Mouse (Mus musculus): ENCODE measurements around the gene Polr3h. TPM values are rescaled to one million over a fixed set of nuclear protein-coding genes. Genes with fewer than 3 reads are reported as not detected.
A peak's percentile ranks its signal among the peaks of the same experiment; 100 is the strongest.

The Polr3h gene
- total and polyA plus RNA-seq, 3 experiments = 8.4 to 36.8 (median 25.0) TPM

- no peak for TF ChIP-seq CTCF (IDR thresholded peaks at IDR 0.05; ENCODE audit: low read depth, low read length)
- TF ChIP-seq TAL1 (conservative IDR thresholded peaks at IDR 0.05; ENCODE audit: low read depth, low read length) = no peak
- TF ChIP-seq POLR2AphosphoS5 (IDR thresholded peaks at IDR 0.05; ENCODE audit: insufficient replicate concordance, low read depth, low read length) = no peak
- no peak for TF ChIP-seq GATA2 (IDR thresholded peaks at IDR 0.05; ENCODE audit: borderline replicate concordance, low read depth, low read length)
- TF ChIP-seq GATA1 (IDR thresholded peaks at IDR 0.05; ENCODE audit: borderline replicate concordance, low read length) = no peak
- Histone ChIP-seq H3K27me3 (ENCODE audit: insufficient read depth, low read length) (no peaks in the 10 kb centered on the region), H3K4me1 (ENCODE audit: insufficient read depth, low read depth, low read length) (peaks cover 71% of the 10 kb centered on the region), H3K9me3 (replicated peaks) (no peaks in the 10 kb centered on the region), H3K4me3 (ENCODE audit: low read depth, low read length) (peak overlapping the region; percentile 85), H3K36me3 (replicated peaks) (peaks cover 39% of the 10 kb centered on the region)
- peak; percentile 84 for ATAC-seq (ENCODE audit: extremely low read depth, insufficient number of reproducible peaks, low FRiP score, poor library complexity, severe bottlenecking)
- DNase-seq (ENCODE audit: low spot score) = peak; percentile 89
These were observed 69.8 kb downstream of the Polr3h start for GRCm38 (mm10) chr15:81856030-81856790.

- no peak overlapping the region for H3K4me3 ChIP-seq (ENCODE audit: low read depth, low read length)
- H3K9me3 ChIP-seq (replicated peaks) = no peaks in the 10 kb centered on the region
- H3K4me1 ChIP-seq (ENCODE audit: insufficient read depth, low read depth, low read length) = peaks cover 64% of the 10 kb centered on the region
- no peak for ATAC-seq (ENCODE audit: extremely low read depth, insufficient number of reproducible peaks, low FRiP score, poor library complexity, severe bottlenecking)
- TF ChIP-seq TAL1 (conservative IDR thresholded peaks at IDR 0.05; ENCODE audit: low read depth, low read length) = no peak
- no peak for DNase-seq (ENCODE audit: low spot score)
- peaks cover 64% of the 10 kb centered on the region for H3K36me3 ChIP-seq (replicated peaks)
- no peaks in the 10 kb centered on the region for H3K27me3 ChIP-seq (ENCODE audit: insufficient read depth, low read length)
These were observed 73.0 kb downstream of the Polr3h start for GRCm38 (mm10) chr15:81853081-81853480.

- Histone ChIP-seq H3K4me3 (ENCODE audit: low read depth, low read length) (no peak overlapping the region), H3K9me3 (replicated peaks) (no peaks in the 10 kb centered on the region), H3K4me1 (ENCODE audit: insufficient read depth, low read depth, low read length) (peaks cover 58% of the 10 kb centered on the region), H3K36me3 (replicated peaks) (peaks cover 69% of the 10 kb centered on the region), H3K27me3 (ENCODE audit: insufficient read depth, low read length) (no peaks in the 10 kb centered on the region)
- ATAC-seq (ENCODE audit: extremely low read depth, insufficient number of reproducible peaks, low FRiP score, poor library complexity, severe bottlenecking) = no peak
- TF ChIP-seq TAL1 (conservative IDR thresholded peaks at IDR 0.05; ENCODE audit: low read depth, low read length) = no peak
- no peak for DNase-seq (ENCODE audit: low spot score)
These were observed 73.5 kb downstream of the Polr3h start for GRCm38 (mm10) chr15:81852411-81853000.

GRCm38 (mm10) chr15:81851375-81851774 is 74.7 kb downstream of the Polr3h start:
- Histone ChIP-seq H3K9me3 (replicated peaks) (no peaks in the 10 kb centered on the region), H3K27me3 (ENCODE audit: insufficient read depth, low read length) (no peaks in the 10 kb centered on the region), H3K36me3 (replicated peaks) (peaks cover 80% of the 10 kb centered on the region), H3K4me3 (ENCODE audit: low read depth, low read length) (no peak overlapping the region), H3K4me1 (ENCODE audit: insufficient read depth, low read depth, low read length) (peaks cover 53% of the 10 kb centered on the region)
- no peak for DNase-seq (ENCODE audit: low spot score)
- no peak for TF ChIP-seq POLR2AphosphoS5 (IDR thresholded peaks at IDR 0.05; ENCODE audit: insufficient replicate concordance, low read depth, low read length)
- TF ChIP-seq GATA1 (IDR thresholded peaks at IDR 0.05; ENCODE audit: borderline replicate concordance, low read length) = no peak
- no peak for TF ChIP-seq CTCF (IDR thresholded peaks at IDR 0.05; ENCODE audit: low read depth, low read length)
- TF ChIP-seq GATA2 (IDR thresholded peaks at IDR 0.05; ENCODE audit: borderline replicate concordance, low read depth, low read length) = no peak
- TF ChIP-seq TAL1 (conservative IDR thresholded peaks at IDR 0.05; ENCODE audit: low read depth, low read length) = no peak
- no peak for ATAC-seq (ENCODE audit: extremely low read depth, insufficient number of reproducible peaks, low FRiP score, poor library complexity, severe bottlenecking)

- Histone ChIP-seq H3K36me3 (replicated peaks) (peaks cover 86% of the 10 kb centered on the region), H3K4me1 (ENCODE audit: insufficient read depth, low read depth, low read length) (peaks cover 51% of the 10 kb centered on the region), H3K27me3 (ENCODE audit: insufficient read depth, low read length) (no peaks in the 10 kb centered on the region), H3K4me3 (ENCODE audit: low read depth, low read length) (no peak overlapping the region), H3K9me3 (replicated peaks) (no peaks in the 10 kb centered on the region)
- DNase-seq (ENCODE audit: low spot score) (no peak), ATAC-seq (ENCODE audit: extremely low read depth, insufficient number of reproducible peaks, low FRiP score, poor library complexity, severe bottlenecking) (no peak)
- TF ChIP-seq TAL1 (conservative IDR thresholded peaks at IDR 0.05; ENCODE audit: low read depth, low read length) = no peak
- no peak for TF ChIP-seq POLR2AphosphoS5 (IDR thresholded peaks at IDR 0.05; ENCODE audit: insufficient replicate concordance, low read depth, low read length)
- TF ChIP-seq GATA2 (IDR thresholded peaks at IDR 0.05; ENCODE audit: borderline replicate concordance, low read depth, low read length) = no peak
- no peak for TF ChIP-seq CTCF (IDR thresholded peaks at IDR 0.05; ENCODE audit: low read depth, low read length)
- TF ChIP-seq GATA1 (IDR thresholded peaks at IDR 0.05; ENCODE audit: borderline replicate concordance, low read length) = no peak
These were observed 75.3 kb downstream of the Polr3h start for GRCm38 (mm10) chr15:81850718-81851117.

- DNase-seq (ENCODE audit: low spot score) (no peak), ATAC-seq (ENCODE audit: extremely low read depth, insufficient number of reproducible peaks, low FRiP score, poor library complexity, severe bottlenecking) (no peak)
- Histone ChIP-seq H3K36me3 (replicated peaks) (peaks cover 82% of the 10 kb centered on the region), H3K4me3 (ENCODE audit: low read depth, low read length) (no peak overlapping the region), H3K27me3 (ENCODE audit: insufficient read depth, low read length) (no peaks in the 10 kb centered on the region), H3K9me3 (replicated peaks) (no peaks in the 10 kb centered on the region), H3K4me1 (ENCODE audit: insufficient read depth, low read depth, low read length) (peaks cover 50% of the 10 kb centered on the region)
- TF ChIP-seq GATA1 (IDR thresholded peaks at IDR 0.05; ENCODE audit: borderline replicate concordance, low read length) (no peak), CTCF (IDR thresholded peaks at IDR 0.05; ENCODE audit: low read depth, low read length) (no peak), POLR2AphosphoS5 (IDR thresholded peaks at IDR 0.05; ENCODE audit: insufficient replicate concordance, low read depth, low read length) (no peak), GATA2 (IDR thresholded peaks at IDR 0.05; ENCODE audit: borderline replicate concordance, low read depth, low read length) (no peak), TAL1 (conservative IDR thresholded peaks at IDR 0.05; ENCODE audit: low read depth, low read length) (no peak)
These were observed 76.9 kb downstream of the Polr3h start for GRCm38 (mm10) chr15:81849104-81849503.
